Mouse (Mus musculus): ENCODE data around the gene Cxcl2. TPM values are rescaled to one million over a fixed set of nuclear protein-coding genes. Genes with fewer than 3 reads are reported as not detected.
A peak's percentile ranks its signal among the peaks of the same experiment; 100 is the strongest.

Cxcl2 gene
- total RNA-seq, 2 experiments from 2014 or later = not detected

DNA sequence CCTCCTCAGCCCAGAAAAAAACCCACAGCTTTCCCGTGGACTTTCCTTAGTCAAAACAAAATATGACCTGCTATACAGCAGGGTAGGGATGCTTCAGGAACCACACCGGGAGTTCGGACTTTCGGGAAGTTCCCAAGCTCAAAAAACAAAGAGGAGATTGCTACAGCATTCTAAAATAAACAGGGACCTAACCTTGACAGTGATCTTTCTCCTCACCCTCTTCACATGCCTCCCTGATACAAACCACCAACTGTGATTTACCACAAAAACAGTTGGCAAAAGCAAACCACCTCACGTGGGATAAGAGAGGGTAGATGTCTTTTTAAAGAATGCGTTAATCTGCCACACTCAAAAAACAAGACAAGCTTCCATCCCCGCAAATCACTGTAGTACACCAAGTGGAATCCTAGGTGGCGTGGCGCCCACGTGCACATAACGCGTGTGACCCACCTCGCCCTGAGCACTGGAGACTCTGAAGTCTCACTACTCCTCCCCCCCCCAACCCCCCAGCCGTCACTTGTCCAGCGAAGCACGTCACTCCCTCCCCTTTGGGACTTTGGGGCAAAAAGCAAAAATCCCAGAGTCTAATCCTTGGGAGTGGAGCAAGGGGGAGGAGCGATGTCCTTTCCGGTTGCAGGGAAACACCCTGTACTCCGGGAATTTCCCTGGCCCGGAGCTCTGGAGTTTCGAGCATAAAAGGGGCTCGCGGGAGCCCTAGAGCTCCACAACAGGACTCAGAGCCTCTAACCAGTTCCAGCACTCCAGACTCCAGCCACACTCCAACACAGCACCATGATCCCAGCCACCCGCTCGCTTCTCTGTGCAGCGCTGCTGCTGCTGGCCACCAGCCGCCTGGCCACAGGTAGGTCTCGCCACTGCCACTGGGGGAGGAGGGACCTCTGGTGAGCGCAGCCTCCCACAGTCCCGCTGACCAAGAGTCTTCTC is 12.9 kb upstream of the Cxcl2 start, which contains the start of gene Cxcl1:
TSS of gene Cxcl1 (plus strand) at position 723 of the 945 bp plus-strand sequence.
- intact Hi-C loops (cut with DNase I) = loop anchor here (5.0 kb wide), 1 partner anchor 118 kb away; the partner anchor contains the start of gene Pf4
- DNase-seq = peak; percentile 55 to 59

- intact Hi-C loops (cut with DNase I) = loop anchor here (5.0 kb wide), 1 partner anchor 119 kb away; the partner anchor contains the start of gene Pf4
Observed at GRCm38 (mm10) chr5:90891464-90891813, 12.2 kb upstream of the Cxcl2 start.

DNA sequence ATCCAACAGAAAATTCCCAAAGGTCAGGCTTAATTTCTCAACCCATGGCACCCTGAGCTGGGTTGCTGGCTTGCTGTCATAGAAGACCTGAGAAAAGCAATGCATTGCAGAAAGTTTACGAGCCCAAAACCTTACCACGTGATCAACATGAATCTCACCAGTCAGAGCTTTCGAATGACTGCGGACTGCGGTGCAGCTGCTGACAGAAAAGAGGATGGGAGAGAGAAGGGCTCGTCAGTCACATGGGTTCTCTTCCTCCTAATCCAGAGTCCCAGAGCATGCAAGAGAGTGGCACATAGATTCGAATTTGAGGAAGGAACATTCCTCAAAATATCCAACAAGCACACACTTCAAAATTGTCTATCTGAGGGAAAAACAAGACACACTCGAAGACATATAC is 9.4 kb upstream of the Cxcl2 start:
- DNase-seq = no peak
- intact Hi-C loops (cut with DNase I) = loop anchor here (5.0 kb wide), 1 partner anchor 122 kb away; the partner anchor contains the start of gene Pf4

More at GRCm38 (mm10) chr5:90891464-90891813, 12.2 kb upstream of the Cxcl2 start:
- DNase-seq = no peak

DNA sequence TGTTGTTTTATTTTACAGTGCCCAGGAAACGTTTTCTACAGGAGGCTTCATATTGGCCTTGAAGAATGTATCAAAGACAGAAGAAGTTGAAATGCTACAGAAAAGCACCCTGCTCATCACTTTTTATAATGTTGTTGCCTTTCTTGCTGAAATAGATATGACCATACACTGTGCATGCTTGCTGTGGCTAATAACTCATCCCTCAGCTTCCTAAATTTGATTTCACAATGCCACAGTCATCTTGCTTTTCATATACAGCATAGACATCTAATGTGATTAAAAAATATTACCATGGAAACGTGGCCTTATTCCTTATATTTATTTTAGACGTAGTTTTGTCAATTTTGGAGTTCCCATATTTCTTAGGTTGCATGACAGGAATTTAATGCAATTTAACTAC is 6.2 kb upstream of the Cxcl2 start:
- DNase-seq = no peak
- intact Hi-C loops (cut with DNase I) = no loop called here

DNA sequence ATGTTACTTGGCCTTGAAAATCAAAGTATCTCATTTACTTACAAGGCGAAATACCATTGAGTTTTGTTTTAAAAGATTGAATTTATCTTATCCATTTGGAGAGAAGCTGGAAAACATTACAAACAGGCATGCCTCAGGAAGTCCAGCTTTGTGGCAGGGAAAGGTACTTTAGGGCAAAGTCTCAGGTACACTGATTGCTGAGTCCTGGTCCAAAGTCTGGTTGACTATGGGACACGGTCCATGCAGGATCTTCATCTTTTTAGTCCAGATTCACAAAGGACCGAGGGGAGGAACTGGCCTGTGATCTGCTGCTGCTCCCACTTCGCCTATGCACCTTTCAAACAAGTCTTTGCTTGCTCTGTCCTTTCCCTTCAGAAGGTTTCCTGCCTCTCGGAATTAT is 4.4 kb upstream of the Cxcl2 start:
- no peak for DNase-seq
- intact Hi-C loops (cut with DNase I) = no loop called here

DNA sequence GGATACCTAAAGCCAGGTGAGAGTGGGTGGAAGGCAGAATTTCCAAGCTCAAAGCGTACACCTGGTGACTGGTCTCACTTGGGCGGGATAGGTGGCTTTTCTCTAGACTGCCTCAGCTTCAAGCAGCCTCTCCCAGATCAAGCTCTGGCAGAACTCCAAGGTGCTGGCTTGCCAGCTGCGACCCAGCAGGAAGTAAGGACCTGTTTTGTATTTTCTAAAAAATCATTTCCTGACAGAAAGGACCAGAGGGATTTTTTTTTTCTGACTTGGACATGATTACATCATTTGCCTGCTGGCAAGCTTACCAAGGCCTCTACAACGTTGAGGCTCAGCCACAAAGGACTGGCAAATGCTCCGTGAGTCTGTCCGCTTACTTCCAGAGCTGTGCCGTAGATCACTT is 3.5 kb upstream of the Cxcl2 start:
- peak; percentile 61 to 72 for DNase-seq
- intact Hi-C loops (cut with DNase I) = no loop called here

- no peak for DNase-seq
- intact Hi-C loops (cut with DNase I) = no loop called here
Observed at GRCm38 (mm10) chr5:90900688-90901087, 3.0 kb upstream of the Cxcl2 start.

- DNase-seq = no peak
- intact Hi-C loops (cut with DNase I) = no loop called here
Observed at GRCm38 (mm10) chr5:90902380-90903260, 1.1 kb upstream of the Cxcl2 start.

DNA sequence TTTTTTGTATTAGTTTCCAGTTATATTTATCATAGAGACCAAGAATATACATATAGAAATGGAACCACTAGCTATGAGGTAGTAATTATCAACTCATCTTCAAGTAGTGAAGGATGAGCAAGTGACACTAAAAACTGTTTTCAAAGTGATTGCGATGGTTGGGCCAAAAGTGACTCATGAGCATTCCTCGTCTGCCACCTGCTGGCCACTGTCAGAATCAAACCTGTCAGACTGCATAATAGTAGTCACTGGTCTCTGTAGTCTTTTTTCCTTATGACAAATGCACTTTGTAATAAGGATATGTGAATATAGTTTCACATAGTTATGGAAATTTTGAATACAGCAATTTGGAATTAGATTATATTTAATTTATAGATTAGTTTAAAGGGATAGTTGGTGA is 5.3 kb downstream of the Cxcl2 start:
- intact Hi-C loops (cut with DNase I) = loop anchor here (2.0 to 5.0 kb wide), 2 partner anchors 248 to 307 kb away; no protein-coding TSS in a partner anchor
- peak; percentile 73 to 75 for DNase-seq

DNA sequence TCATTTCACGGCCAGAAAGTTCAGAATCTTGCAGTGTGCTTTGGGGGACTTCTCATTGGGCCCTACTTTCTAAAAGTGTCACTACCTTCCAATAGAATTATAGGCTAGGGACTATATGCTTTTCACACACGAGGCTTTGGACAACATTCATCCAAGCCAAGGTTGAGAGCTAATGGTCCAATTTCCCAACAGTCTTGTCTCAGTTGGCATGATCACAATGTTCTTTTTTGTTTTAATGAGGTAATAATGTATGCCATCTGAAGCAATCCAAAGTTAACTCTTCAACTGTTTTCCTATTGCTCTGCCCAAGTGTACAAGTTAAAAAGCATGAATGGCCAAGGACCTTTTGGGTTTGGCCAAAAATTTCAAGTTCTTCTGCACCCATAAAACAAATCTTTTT is 15.8 kb downstream of the Cxcl2 start:
- intact Hi-C loops (cut with DNase I) = no loop called here
- no peak for DNase-seq

GRCm38 (mm10) chr5:90922958-90923357 is 19.3 kb downstream of the Cxcl2 start:
- intact Hi-C loops (cut with DNase I) = no loop called here
- no peak for DNase-seq

DNA sequence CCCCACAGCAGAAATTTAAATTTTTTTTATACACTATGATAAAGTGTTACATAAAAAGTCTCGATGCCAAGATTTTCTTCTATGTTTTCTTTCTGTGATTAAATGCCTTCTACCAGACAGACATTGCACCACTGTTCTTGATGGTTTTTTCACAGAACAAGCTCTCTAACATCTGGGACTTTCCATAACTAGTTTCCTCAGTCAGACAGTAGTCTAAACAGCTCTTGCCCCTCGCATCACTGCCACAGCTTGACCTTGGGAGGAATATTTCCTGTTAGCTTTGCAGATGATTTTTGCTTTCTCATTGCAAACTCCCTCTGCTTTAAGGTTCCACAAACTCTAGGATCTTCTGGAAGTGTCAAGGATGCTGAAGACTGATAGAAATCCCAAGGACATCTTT is 26.9 kb downstream of the Cxcl2 start:
- no peak for DNase-seq
- intact Hi-C loops (cut with DNase I) = no loop called here

DNA sequence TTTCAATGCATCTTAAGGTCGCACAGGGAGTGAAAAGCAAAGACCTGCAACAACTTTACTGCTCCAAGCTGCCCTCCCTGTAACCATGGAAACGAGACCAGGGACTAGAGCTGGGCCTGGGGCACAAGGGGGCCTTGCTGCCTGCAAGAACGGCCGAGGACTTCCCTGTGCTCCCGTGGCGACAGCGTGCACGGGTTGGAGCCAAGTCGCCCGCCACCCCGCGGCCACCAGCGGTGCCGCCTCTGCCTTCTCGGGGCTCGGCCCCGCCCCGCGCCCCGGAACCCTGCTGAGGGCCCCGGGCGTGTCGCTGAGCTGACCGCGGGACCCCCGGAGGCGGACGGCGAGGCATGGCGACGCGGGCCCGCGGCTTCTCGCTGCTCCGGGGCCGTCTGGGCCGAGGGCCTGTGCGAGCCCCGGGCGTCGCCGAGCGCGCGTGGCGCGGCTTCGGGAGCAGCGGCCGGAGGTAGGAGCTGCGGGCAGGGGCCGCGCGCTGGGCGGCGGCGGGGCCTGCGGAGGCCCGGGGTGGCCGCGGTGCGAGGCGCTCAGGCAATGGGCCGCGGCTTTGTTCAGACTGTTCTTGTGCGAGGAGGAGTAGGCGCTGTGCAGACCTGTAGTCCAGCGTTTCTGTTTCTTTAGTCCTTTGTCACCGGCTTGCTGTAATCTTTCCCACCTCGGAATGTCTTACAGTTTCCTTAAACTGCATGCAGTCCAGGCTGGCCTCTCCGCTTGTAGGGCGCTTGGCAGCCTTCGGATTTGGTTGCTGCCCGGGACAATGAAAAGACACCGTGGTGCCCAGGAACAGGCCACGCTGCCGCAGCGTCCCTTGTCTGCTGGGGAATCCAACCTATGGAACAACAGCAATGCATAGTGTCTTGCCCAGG is 27.5 kb downstream of the Cxcl2 start, which contains the start of gene Mthfd2l:
TSS of gene Mthfd2l (plus strand) at position 147 of the 881 bp plus-strand sequence.
- DNase-seq = peak; percentile 91
- intact Hi-C loops (cut with DNase I) = no loop called here

DNA sequence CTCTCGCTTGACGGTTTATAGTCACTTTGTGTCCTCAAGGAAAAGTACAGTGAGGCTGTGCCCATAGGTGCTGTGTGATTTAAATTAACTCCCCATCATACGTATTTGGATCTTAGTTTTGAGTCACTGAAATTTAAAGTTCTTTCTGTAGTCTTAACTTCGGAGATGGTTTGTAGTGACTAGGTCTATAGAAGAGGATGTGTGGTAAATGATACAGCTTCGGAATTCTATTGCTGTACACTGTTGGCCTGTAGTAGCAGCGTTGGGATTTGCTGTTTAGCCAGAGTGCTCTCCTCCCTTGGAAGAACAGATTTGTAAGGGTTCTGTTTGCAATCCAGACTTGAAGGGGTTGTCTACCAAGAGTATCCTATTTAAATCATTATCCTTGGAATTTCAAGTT is 28.2 kb downstream of the Cxcl2 start:
- intact Hi-C loops (cut with DNase I) = no loop called here
- no peak for DNase-seq

- DNase-seq = no peak
- intact Hi-C loops (cut with DNase I) = no loop called here
Observed at GRCm38 (mm10) chr5:90936706-90937105, 33.0 kb downstream of the Cxcl2 start.

GRCm38 (mm10) chr5:90945453-90945852 is 41.8 kb downstream of the Cxcl2 start:
- no peak for DNase-seq
- intact Hi-C loops (cut with DNase I) = no loop called here

DNA sequence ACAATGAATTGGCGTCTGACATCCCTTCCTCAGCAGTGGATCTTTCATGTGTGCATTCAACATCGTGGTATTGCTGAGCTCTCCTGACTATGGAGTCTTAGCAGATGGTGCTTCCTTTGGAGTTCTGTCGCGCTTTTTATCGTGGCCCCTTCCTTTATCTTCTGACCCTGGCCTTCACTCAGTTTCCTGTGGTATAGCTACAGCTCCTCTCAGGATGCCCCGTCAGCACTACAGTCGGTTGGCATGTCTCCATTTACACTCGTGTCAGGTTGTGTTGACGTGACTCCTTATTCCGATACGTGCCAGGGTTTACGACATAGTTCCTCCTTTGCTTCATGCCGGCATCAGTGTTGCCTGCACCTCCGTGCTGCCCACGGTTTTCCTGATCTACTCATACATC is 45.8 kb downstream of the Cxcl2 start:
- DNase-seq = no peak
- intact Hi-C loops (cut with DNase I) = no loop called here

DNA sequence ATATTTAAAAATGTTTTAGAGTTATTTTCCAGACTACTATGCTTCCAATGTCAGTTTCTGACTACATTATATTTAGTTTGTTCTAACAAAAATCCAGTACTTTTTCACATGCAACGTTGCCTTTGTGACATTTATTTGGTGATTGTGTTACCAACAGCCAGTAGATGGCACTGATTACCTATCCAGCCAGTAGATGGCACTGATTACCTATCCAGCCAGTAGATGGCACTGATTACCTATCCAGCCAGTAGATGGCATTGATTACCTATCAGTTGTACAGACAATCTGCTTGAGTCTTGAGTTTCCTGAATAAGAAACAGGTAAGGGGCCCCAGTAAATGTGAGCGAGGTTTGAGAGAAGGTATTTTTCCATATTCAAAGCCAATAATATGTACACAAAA is 47.8 kb downstream of the Cxcl2 start:
- intact Hi-C loops (cut with DNase I) = no loop called here
- no peak for DNase-seq

DNA sequence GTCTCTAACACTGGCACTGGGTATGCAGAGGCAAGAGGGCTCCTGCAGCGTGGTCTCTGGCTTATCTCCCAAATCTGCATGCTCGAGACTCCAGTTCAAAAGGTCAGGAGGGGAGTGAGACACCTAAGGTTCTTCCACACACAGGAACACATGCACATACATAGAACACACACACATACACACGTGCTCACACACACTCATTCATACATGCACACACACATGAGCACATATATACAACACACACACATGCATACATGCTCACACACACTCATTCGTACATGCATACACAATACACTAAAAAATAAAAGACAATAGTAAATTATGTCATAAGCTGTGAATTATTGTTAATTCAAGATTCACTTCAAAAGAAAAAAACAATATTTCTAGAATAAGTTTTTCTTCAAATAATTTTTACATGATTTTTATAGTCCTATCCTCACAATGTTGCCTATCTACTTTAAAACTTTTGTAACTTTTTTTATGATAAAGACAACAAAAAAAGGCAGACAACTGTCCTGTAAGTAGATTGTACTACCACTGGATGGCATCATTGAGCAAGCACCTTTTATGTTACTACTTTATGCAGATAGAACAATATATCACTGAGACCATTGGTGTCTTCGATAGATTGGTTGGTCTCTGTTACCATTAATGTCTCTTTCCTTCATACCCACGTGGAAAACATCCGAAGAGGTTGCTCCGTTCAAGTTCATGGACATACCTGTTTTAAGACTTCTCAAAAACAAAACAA is 49.2 kb downstream of the Cxcl2 start:
- intact Hi-C loops (cut with DNase I) = no loop called here
- no peak for DNase-seq
